Mouse (Mus musculus) erythroblast, adult 5-6 weeks (primary cell): ENCODE results near the gene Cnot6. TPM values are rescaled to one million over a fixed set of nuclear protein-coding genes. Genes with fewer than 3 reads are reported as not detected.

ENCODE experiments used
- ATAC-seq: replicated peaks from 2 replicates; pipeline ENCODE4 v1.8.0; 2016; ENCODE audit warnings: moderate number of reproducible peaks, mild to moderate bottlenecking, moderate TSS enrichment, inconsistent platforms; ENCODE audit not compliant: poor library complexity, low FRiP score, severe bottlenecking
- total RNA-seq, 2 experiments: library from RNA; stranded (forward) in 1 of 2; stranded (reverse) in 1 of 2; fragments of 150-400 nt in 1 of 2; fragments of 200-764, 138-1000 nt in 1 of 2; gene quantifications; 2 replicates each; pipeline versions ENCODE4 v1.2.3 to v1.2.4; 2015 to 2017; ENCODE audit warnings: low replicate concordance in 2 of 2

The Cnot6 gene
- total RNA-seq (2015; ENCODE audit: low replicate concordance), result 32.4 and 50.1 TPM in 2 replicates
- total RNA-seq (2017; ENCODE audit: low replicate concordance), result 40.0 and 52.0 TPM in 2 replicates

DNA sequence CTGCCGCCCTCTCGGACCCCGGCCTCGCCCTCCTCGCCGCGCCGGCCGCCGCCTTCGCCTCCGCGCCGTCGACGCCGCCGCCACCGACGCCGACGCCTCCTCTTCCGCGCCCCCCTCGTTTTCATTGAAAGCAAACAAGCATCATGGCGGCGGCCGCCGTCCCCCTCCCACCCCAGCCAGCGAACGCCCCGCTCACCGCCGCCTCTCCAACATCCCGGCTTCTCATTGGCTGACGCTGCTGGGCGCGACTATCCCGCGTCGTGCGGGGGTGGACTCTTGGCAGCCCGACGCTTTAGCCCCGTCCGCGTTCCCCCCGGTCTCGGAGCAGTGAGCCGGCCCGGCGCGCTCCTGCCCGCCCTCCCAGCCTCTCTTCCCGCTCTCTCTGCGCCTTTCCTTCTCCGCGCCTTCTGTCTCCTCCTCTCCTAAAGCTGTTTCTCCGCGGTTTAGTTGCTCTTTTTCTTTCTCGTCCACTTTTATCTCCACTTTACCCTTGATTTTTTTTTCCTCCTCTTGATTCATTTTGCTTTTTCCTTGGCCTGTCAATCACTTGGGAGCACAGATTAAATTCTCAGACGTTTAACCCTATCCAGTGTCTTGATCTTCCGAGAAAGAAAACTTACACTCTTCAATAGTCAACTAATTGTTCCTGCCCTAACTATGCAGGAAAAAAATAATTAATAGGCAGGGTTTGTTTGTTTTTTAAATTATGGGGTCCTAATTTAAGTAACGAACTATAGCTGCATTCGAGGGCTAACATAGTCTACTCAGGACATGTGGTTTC, at the start of gene Cnot6:
Gene Cnot6, minus strand, starts transcription at position 169 of the 781 bp plus-strand sequence.
- peak; percentile 96 for ATAC-seq

DNA sequence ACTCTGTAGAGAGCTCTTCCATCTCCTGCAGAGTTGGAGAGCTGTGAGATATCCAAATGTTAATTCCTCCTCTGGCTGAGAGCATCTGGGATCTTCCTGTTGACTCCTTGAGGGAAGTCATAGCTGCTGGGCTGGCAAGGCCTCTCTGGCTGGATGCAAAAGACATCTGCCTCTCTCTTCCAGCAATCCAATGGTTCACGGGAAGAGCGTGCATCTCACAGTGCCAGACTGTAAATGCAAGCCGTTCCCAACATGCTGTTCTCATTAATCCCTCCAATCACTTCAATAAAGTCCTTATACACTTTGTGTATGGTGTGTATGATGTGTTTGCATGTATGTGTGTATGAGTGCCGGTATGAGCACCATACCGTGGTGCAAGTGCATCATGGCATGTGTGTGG, 48.6 kb upstream of the Cnot6 start:
- ATAC-seq, result no peak

DNA sequence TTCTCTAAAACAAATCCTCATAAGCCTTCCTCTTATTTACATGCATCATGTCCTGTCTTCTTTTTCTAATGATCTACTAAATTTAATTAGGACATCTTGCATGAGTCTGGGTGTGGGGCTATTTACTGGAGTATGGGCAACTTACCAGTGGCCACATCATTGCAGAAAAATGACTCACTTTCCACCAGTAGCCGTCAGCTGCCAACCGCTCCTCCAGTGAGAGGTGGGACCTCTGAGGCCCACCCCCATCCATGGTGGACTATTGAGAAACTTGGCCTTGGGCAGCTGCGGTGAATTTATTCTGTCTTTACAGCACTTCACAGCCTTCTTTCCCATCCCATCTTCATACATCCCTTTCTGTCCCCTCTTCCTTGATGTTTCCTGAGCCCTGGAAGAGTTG, 45.6 kb upstream of the Cnot6 start:
- ATAC-seq, result no peak

DNA sequence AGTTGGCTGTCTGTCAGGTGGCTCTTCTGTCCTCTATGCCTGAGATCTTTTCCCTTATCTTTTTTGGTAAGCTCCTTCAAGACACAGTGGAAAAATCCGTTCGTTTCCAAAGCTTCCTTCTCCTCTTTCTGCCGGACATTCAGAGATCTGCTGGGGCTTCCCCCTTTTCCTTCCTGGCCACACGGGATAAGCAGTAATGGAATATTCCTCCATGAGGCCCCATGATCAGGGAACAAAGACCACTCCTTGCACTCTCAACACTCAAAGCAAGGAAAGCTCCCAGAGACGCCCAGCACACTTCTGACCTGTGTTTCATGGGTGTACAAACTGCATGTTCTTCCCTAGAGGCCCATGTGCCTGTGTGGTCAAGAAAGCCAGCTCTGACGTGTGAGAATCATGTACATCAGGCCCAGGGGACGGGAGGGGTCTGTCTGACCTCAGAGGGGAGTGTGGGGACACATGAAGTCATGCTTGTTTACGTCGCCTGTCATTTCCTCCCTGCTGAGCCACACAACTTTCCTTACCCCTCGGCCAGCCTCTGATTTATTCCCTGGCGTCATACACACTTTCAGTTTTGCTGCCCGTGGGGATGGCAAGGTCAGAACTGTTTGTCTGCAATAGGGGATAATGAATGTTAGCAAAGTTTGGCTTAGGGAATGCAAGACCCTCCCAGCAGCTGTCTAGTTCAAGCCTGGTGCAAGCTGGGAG, 42.6 kb upstream of the Cnot6 start:
- ATAC-seq, result no peak

DNA sequence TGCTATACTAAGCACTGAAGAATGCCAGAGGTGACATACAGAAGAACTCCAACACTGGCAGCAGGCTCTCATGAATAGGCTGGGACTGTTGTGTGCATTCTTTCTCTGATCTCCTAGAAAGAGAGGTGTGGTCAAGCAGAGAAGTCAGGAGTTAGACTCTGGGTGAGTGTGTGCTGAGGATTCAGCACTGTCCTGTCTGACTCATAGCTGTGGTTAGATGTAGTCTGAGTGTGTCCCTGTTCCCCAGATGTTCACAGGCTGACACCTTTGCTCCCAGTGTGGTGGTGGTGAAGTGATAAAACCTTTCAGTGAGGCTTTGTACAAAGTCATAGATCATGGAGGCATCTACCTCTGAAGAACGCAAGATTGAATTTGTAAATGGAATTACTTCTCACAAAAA, 34.2 kb upstream of the Cnot6 start:
- ATAC-seq, result no peak

DNA sequence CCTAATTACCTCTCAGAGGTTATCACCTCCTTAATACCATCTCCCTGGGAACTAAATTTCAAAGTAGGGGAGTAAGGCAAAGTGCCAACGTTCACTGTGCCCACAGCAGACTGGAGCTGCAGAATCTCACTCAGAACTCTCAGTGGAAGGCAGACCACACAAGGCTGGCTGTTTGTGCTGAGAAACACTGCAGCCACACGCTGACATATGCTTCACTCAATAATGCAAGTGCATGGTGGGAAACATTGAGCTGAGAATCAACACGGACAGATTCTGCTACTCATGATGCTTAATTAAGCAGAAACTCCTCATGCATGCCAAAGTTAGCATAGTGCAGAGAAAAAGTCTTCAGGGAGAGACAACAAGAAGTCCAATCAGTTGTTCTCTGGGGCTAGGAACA, 33.3 kb upstream of the Cnot6 start:
- ATAC-seq, result no peak

DNA sequence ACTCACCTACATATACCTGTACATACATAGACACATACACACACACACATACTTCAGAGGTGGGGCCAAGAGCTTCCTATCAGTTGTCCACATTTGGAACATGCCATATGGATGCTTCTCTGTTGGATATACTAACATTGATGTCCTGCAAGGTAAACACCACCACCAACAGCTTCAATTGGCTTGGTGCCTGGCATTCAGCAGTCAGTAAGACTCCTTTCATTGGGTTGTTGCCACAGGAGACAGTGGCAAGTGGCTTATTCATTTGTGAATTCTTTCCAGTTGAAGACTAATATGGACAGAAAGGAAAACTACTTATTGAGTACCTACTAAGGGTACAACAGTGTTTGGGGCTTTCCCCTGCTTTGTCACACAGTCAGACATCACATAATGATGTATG, 32.5 kb upstream of the Cnot6 start:
- ATAC-seq, result no peak

DNA sequence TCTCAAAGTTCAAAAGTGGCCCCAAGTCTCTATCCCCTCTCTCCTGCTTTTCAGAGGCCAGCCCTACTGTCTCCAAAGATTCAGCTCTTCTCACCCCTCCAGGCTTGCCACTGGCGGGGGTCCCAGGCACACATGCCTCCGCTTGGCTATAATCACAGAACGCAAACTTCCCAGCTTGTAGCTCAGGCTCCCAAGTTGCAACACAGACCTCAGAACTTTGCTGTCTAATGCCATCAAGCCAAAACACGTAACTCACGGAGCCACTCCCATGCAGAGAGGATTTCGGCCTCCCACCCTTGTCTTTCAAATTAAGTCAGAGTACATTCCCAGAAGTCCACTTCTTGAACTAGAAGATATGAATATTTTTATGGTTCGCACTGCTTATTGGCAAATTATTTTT, 31.1 kb upstream of the Cnot6 start:
- ATAC-seq, result no peak

DNA sequence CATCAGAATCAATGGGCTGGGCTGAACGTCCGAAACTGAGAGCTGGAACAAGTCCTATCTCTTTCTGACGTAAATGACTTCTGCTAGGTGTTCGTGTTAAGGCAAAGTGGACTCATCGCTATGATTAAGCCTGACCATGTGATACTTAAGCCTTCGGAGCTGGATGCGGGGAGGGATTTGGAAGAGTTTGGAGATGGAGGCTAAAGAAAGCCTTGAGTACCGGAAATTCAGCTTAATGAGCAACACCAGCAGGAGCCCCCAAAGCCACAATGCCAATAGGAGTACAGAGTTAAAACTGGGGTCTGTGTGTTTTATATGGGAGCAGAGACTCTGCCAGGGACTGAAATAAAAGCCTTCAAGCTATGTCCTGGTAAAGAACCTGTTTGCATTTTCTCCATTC, 29.7 kb upstream of the Cnot6 start:
- no peak for ATAC-seq

DNA sequence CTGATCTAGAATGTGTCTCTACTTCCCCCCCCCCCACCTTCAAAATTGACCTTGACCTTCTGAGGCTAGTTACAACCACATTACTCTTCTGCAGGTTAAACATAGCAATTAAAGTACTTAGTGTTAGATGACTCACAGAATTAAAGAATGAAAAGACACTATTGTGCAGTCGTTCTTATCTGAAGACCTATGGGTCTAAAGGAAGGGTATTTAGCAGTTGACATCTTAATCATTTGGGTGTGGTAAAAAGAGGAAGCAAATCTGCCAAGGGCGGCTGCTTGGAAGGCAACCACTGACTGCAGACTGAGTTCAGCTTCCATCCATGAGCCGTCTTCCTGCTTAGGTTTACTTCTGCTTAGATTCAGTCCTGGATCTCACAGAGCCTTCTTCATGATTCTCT, 27.3 kb upstream of the Cnot6 start:
- ATAC-seq, result no peak

DNA sequence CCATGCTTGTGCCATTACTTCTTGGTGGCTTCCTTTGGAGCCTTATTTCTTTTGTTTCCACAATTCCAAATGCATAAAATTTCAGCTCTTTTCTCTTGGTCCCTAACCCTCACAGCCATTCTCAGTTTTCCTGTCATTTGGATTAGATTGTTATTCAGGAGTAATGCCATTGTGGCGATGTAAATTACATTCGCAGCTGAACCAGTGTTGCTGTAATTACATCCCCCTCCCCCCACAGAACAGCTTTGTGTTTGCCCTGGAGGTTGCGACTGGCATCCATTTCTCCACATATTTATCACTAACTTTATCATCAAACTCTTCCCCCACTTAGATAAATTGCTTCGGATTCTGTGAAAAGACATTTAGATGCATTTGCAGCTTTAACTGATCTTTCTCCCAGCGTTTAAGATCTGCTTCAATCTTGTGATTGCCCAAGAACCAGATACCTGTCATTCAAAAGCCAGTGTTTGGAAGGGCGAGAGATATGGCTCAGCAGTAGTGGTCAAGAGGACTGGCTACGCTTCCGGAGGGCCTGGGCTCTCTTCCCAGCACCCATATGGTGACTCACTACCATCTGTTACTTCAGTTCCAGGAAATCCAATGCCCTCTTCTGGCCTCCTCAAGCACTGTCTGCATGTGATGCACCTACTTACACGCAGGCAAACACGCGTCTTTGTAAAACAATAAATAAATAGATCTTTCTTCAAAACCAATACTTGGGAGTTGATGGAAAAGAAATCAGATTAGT, 26.3 kb upstream of the Cnot6 start:
- no peak for ATAC-seq

DNA sequence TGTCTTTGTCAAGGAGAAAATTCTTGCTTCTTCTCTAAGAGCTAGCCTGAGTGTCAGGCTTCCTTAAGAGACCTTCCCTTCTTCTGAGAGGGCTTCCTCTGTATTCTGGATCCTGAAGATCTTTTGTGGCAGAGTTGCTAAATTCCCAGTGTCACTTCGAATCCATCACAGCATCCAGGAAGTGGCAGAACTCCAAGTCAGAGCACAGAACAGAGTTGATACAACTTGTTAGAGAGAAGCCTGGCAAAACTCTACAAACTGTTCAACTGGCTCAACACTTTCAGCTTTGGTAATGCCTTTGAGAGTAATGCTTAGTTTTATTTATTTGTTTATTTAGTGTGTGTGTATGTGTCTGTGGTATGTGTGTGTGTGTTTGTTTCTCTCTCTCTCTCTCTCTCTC, 25.1 kb upstream of the Cnot6 start:
- ATAC-seq, result no peak

DNA sequence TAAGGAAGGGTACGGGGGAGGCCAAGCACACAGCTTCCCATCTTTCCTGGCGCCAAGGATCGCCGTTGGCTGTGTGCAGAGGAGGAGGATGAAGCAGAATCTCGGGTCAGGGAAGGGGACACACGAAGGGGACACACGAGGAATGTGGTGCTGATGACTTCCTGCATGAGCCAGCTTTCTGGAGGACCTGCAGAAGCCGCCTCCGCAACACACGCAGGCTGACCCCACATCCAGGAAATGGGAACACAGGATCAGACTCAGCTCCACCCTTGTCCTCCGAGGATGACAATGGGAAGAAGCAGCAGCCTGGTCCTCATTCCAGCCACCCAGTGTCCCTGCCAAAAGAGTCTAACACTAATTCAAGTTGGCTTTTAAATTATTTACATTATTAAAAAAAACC, 22.2 kb upstream of the Cnot6 start:
- no peak for ATAC-seq

DNA sequence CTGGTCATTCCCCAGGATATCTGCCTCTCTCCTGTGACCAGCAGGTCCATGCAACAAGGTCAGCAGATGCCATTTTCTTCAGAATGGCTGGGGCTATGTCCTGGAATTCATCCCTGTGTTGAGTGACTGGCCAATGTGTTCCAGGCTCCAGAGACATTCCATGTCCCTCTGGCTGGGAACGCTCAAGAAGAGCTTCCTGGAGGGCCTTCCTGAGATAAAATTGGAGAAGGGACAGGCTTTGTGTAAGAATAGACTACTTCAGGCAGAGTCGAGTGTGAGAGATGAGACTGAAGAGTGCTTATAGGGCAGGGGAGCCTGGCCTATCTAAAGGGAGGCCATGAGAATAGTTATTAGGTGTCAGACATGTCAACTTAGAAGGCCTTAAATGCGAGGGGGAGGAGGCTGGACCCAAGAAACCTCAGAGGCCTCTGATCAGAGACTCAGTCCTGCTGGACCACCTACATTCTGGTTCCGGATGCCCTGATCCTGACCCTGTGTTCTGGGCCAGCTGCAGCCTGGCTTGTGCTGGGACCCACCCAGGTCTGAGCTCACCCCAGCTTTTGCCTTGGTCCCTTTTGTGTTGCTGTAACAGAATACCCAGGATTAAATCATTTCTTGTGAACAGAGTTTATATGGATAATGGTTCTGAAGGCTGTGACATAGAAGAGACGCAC, 17.9 kb upstream of the Cnot6 start:
- no peak for ATAC-seq

DNA sequence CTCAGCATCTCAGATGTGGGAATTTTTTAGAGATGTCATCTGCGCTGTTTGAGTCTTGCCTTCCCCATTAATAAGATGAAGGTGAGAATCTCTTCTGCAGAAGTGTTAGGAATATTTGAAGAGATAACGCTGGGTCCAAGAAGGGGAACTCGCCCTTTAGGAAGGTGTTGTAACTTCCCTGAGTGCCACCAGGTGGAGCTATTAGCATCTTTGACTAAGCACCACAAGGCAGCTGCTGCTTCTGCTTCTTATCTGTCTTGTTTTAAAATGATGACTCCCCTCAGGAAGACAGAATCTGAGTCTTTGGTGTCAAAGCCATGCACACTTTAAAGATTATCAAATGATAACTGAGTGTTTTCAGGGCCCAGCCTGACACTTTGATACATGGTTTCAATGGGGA, 15.4 kb upstream of the Cnot6 start:
- ATAC-seq, result peak; percentile 85

DNA sequence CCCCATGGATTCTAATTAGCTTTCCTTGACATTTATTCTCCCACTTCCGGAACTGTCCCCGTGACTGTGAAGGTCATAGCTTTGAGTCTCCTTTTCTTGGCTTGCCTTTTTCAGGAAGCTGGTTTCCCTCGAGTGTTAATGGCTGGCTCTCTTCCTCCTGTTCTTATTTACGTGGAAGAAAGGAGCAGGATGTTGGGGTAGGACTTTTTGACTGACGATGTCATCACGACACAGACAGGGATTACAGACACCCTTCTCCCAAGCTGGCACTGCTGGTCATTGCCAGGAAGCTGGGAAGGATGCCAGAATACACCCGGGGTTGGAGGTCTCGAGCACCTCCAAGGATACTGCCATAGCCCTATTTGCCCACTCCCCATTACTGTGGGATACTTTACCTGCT, 14.3 kb upstream of the Cnot6 start:
- ATAC-seq, result no peak

DNA sequence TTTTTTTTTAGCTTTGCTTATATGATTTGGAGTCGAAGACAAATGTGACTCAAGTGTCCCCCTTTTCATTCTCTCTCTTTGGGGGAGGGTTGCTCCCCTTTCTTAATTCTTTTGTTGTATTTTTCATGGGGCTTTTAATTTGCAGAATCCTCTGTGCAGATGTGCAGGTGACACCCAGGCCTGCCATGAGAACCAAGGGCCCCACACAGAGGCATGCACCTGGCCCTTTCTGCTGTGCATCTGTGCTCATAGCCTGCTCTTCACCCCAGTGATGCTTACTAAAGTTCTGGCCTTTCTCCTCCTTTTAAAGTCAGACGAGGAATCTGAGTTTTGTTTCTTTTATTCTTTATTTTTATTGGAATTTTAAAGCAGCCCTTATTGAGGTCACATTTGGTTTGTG, 12.2 kb upstream of the Cnot6 start:
- ATAC-seq, result no peak

DNA sequence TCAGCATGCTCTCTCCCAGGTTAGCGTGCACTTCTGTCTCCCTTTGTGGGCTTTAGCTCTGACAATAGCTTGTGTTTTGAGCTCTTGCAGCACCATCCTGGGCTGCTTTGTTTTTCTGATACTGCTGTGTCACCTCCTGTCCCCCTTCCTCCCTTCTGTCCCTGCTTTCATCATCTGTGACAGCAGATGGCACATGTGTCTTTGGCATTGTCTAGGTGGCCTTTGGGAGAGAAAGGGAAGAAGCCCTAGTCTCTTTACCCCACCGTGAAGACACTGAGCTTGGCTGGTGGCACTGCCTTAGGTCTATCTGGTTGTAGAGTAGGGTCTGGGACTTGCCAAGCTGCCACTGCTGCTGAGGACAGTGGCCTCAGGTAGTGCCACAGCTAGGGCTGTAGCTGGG, 10.8 kb upstream of the Cnot6 start:
- no peak for ATAC-seq

DNA sequence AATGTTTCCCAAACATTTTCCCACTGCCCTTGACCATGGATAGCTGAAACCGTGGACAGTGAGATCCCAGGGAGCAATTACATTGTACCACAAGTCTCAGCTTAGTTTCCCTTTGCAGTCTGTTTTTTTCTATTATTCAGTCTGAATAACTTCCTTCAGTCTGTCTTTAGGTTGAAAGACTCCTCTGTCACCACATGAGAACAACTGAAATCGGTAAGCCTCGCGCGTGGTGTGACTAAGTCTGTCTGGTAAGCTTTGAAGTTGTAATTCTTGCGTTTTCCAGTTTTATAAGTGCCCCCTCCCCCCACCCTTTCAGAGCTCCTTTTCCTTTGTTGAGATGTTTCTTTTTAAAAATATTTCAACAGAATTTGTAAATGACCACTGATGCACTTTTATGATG, 10.2 kb upstream of the Cnot6 start:
- ATAC-seq, result no peak

DNA sequence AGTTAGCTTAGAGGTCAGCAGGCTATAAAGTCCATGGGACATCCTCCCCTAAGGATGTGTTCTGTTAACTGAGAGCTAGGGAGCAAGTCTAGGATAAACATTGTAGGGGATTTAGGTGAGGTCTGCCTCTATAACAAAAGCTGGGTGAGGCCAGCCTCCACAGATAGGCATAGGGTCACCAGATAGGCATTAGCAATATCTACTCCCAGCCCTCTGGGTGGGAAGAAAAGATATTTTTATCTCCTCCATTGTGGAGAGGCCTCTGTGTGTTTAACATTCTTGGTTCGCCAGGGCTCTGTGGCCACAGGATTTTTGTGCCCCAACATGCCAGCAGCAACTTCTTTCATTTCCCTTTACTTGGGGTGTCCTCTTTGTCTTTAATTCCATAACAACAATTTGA, 8.8 kb upstream of the Cnot6 start:
- no peak for ATAC-seq
